Mouse (Mus musculus) neural tube, embryonic 10.5 days (tissue): ENCODE measurements around the gene Capza1.
"Not testable (repeated sequence)": the region's sequence is repeated elsewhere in the genome, so short reads cannot be mapped to it uniquely, and the experiment has no call there.

Source experiments
- DNase-seq: peaks from one replicate; pipeline ENCODE4 v3.0.0-alpha.2; 2017; ENCODE audit warnings: low spot score; ENCODE audit errors: extremely low spot score

Capza1 gene

GRCm38 (mm10) chr3:104817481-104817990, 46.8 kb downstream of the Capza1 start:
- peak; percentile 70 for DNase-seq

DNA sequence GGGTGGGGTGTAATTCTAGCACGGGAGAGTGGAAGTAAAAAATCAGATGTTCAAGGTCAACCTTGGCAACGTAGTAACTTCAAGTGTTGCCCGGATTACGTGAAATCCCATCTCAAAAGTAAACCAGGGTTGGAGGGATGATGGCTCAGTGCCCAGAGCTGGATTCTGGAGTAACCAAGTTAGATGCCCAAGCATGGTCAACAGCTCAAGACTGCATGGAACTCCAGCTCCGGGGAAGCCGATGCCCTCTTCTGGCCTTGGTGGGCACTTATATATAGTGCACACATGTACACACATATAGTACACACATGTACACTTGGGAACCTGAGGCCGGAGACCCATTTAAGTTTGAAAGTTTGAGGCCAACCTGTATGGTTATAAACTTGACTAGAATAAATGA, 48.2 kb downstream of the Capza1 start:
- no peak for DNase-seq

DNA sequence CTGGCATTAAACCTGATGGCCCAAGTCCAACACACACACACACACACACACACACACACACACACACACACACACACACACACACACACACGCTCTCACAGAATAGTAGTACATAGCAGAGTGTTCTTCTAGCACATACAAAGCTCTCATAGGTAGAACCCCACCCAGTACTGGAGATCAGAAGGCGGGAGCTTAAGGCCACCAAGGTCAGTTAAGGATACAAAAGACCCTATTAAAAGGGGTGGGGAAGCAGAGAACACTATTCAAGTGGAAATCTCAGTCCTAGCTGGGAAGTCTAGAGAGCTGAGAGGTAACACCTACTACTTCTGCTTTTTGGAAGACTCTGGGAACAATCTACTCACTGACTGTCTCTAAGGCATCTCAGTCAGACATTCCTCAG, 49.0 kb downstream of the Capza1 start:
- no peak for DNase-seq

GRCm38 (mm10) chr3:104814746-104815145, 49.6 kb downstream of the Capza1 start:
- DNase-seq, result no peak

DNA sequence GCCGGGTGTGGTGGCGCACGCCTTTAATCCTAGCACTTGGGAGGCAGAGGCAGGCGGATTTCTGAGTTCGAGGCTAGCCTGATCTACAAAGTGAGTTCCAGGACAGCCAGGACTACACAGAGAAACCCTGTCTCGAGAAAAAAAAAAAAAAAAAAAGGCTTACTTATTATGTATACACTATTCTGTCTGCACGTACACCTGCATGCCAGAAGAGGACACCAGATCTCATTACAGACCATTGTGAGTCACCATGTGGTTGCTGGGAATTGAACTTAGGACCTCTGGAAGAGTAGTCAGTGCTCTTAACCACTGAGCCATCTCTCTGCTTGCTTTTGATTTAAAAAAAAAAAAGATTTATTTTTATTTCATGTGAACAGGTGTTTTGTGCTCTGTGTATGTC, 51.1 kb downstream of the Capza1 start:
- not testable (repeated sequence) for DNase-seq

- no peak for DNase-seq
Measured at GRCm38 (mm10) chr3:104812254-104812653, 52.1 kb downstream of the Capza1 start.

DNA sequence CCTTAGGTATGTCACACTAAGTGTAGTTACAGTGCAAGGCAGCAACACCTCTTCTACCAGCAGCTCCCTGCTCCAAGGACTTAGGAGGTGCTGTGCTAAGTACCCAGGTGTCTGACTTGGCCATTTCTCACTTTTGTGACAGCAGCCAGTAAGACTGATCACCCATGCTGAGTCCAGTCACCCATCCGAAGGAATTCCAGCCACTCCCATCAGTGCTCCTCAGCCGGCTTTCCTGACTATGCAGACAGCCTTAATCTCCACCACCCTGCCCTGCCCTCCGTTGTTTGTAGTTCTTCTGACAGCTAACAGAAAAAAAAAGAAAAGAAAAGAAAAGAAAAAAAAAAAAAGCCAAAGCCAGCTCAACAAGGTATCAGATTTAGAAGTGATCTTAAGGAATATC, 52.6 kb downstream of the Capza1 start:
- DNase-seq, result no peak

- DNase-seq, result no peak
Measured at GRCm38 (mm10) chr3:104805539-104805938, 58.8 kb downstream of the Capza1 start.

DNA sequence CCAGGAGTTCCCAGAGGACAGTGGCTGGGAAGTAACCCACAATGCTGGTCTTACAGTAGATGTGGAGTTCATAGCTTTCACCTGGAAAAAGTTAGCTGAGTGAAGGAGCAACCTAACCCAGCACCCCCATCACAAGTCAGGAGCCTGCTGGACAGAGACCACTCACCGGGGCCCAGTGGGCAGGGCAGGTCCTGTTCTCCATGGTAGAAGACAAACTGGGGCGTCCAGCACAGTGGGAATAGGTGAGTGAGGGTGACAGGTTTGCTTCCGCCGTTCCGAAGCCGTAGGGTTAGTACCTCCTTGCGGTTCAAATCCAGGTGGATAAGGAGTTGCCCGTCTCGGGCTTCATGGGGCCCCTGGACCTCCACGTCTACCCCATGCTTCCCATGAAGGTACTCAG, 60.0 kb downstream of the Capza1 start:
- DNase-seq, result no peak

- DNase-seq, result no peak
Measured at GRCm38 (mm10) chr3:104801481-104801880, 62.8 kb downstream of the Capza1 start.

GRCm38 (mm10) chr3:104800681-104801080, 63.6 kb downstream of the Capza1 start:
- DNase-seq, result no peak

DNA sequence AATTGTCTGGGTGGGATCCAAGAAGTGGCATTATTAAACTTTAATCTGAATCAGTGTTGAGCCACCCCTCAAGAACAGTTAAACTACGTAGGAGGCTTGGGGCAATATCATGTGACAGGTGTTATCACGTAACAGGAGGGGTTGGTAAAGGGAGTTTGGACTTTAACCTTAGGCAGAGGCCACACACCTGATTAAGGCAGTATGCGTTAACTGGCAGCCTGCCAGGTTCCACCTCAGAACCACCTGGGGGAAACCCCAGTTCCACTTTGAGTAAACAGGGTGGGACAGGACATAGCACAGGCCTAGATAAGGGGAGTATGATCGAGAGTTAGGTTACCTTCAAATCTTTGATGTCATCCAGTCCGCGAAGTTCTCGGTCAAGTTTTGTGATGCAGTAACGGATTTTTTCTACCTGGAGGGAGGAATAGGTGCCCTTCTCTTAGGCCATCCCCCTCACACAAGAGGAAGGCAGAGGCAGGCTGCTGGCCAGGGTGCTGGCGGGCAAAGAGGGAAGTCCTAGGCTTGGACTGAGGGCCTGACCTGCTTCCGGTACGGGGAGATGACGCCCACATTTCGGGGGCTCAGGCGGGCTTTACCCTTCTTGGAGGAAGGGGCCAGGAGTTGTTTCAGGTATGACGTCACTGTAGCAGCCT, 67.7 kb downstream of the Capza1 start:
- DNase-seq, result no peak

GRCm38 (mm10) chr3:104795661-104796340, 68.5 kb downstream of the Capza1 start:
- no peak for DNase-seq

GRCm38 (mm10) chr3:104794953-104795470, 69.3 kb downstream of the Capza1 start:
- DNase-seq, result no peak

GRCm38 (mm10) chr3:104793871-104794828, 70.2 kb downstream of the Capza1 start:
- peak; percentile 87 for DNase-seq

DNA sequence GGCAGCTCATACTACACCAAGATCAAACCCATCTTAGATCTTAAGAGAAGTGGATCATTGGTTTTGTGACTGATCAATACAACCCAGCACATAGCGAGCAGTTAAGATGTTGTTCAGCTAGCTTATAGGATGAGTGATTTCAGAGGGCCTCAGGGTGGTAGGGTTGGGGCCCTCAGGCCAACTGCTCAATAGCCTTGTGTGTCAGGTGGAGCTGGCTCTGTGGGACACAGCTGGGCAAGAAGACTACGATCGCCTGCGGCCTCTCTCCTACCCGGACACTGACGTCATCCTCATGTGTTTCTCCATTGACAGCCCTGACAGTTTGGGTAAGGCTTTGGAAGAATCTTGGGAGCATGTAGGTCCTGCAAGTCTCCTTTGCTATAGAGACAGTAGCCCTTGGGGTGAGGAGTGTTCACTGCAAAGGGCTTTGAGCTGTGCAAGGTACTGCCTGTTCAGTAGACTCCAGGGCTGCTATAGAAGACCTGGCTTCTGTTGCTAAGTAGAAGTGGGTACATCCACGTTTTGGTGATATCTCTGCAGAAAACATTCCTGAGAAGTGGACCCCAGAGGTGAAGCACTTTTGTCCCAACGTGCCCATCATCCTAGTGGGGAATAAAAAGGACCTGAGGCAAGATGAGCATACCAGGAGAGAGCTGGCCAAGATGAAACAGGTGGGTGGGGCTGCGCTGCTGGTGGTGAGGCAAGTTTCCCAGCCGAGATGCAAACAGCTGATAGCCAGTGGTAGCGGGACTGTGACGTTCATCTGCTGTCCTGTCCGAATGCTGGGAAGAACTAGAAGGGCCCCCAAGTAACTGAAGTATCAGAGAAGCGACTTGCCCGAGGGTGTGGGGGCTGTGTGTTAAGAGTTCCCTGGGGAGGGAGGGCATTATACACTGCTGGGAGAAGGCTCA, 71.7 kb downstream of the Capza1 start:
- no peak for DNase-seq

DNA sequence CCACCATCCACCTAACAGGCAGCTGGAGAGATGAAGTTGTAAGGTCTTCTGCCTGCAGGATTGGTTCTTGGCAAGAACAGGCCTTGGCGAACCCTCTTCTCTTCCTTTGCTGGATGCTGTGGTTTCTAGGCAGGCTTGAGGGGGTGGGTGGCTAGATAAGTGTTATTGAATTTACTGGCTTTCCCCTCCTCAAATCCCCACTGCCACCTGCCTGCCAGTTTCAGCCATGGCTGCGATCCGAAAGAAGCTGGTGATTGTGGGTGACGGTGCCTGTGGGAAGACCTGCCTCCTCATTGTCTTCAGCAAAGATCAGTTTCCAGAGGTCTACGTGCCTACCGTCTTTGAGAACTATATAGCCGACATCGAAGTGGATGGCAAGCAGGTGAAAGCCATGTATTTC, 72.6 kb downstream of the Capza1 start:
- DNase-seq, result no peak

DNA sequence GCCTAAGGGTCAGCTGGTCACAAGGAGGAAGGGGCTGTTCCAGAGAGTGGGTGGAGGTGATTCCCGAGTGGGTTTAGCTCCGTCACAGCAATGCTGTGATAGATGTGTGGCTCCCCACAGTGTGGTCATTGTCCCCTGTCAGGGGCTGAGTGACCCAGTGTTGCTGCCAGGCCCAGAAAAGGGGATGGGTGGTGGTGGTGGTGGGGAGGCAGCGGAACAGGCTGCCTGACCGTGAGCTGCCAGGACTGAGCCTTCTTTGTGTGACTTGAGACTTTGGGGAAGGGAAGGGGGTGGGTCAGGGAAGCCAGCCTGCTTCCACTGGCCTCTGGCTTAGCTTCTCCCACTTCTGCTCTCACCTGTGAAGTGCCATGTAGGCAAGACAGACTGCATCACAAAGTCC, 73.3 kb downstream of the Capza1 start:
- DNase-seq, result no peak

DNA sequence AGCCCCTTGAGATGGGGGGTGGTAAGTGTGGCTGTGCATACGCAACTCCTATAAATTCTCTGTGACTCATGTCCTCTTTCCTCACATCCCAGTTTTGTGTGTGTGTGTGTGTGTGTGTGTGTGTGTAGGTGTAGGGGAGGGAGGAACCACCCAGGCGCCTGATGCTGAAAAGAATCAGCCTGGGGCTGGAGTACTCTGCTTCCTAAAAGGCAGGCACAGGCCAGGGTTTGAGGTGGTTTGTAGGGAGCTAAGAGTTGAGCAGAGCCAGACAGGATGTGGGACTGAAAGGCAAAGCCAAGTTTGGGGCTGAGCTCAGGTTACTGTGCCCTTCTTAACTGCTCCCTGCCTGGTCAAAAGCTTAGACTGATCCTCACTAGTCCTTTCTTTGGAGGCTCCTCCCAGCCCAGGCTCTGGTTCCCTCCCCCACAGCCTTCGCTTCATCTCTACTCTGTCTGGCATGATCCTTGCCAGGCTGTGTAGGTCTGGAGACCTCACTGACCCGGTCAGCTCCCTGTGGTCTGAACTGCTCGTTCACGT, 73.8 kb downstream of the Capza1 start:
- DNase-seq, result peak; percentile 54

GRCm38 (mm10) chr3:104789822-104790221, 74.5 kb downstream of the Capza1 start:
- peak; percentile 47 for DNase-seq
